Mouse (Mus musculus) heart, postnatal 0 days (tissue): Measurements from ENCODE around the gene Hk1. TPM values are rescaled to one million over a fixed set of nuclear protein-coding genes. Genes with fewer than 3 reads are reported as not detected.
"Not testable (repeated sequence)": the region's sequence is repeated elsewhere in the genome, so short reads cannot be mapped to it uniquely, and the experiment has no call there.

Source experiments
- ATAC-seq: fragments of 200-750 bp; cut with Nextera tagmentation; 2 replicates; pipeline ENCODE4 v1.8.0; 2017; ENCODE audit warnings: low read depth, moderate number of reproducible peaks, moderate library complexity; ENCODE audit not compliant: insufficient read depth
- DNase-seq: peaks from one replicate; pipeline ENCODE4 v3.0.0-alpha.2; 2016; ENCODE audit warnings: low spot score
- H3K27ac ChIP-seq: fragments of 300-500 bp; sonication (generic); 2 replicates; pipeline ENCODE4 v1.5.1; 2014; ENCODE audit warnings: low read depth, mild to moderate bottlenecking
- H3K27me3 ChIP-seq: fragments of 300-500 bp; sonication (generic); 2 replicates; pipeline ENCODE4 v1.6.1; 2014; ENCODE audit warnings: low read length, mixed read lengths; ENCODE audit not compliant: control insufficient read depth, insufficient read depth
- H3K36me3 ChIP-seq: fragments of 300-500 bp; sonication (generic); replicated peaks from 2 replicates; pipeline ENCODE4 v1.6.1; 2014; ENCODE audit warnings: low read length, mixed read lengths; ENCODE audit not compliant: control insufficient read depth, insufficient read depth
- H3K4me1 ChIP-seq: fragments of 300-500 bp; sonication (generic); 2 replicates; pipeline ENCODE4 v1.6.1; 2014; ENCODE audit warnings: antibody characterized with exemption; ENCODE audit not compliant: control insufficient read depth, insufficient read depth
- H3K4me2 ChIP-seq: fragments of 300-500 bp; sonication (generic); 2 replicates; pipeline ENCODE4 v1.6.1; 2014; ENCODE audit warnings: low read depth, mild to moderate bottlenecking, low read length, moderate library complexity
- H3K4me3 ChIP-seq: fragments of 300-500 bp; sonication (generic); 2 replicates; pipeline ENCODE4 v1.5.1; 2014; ENCODE audit warnings: low read depth, low read length
- H3K9ac ChIP-seq: fragments of 300-500 bp; sonication (generic); replicated peaks from 2 replicates; pipeline ENCODE4 v1.6.1; 2014; ENCODE audit warnings: low read depth, low read length, mixed read lengths
- H3K9me3 ChIP-seq: fragments of 300-500 bp; sonication (generic); replicated peaks from 2 replicates; pipeline ENCODE4 v1.6.1; 2016; ENCODE audit warnings: low read length; ENCODE audit not compliant: control insufficient read depth
- CTCF ChIP-seq: IDR thresholded peaks from 2 replicates; pipeline ENCODE4 v1.5.1; 2016; ENCODE audit warnings: antibody characterized with exemption, control low read depth, low read depth
- EP300 ChIP-seq: IDR thresholded peaks from 2 replicates; pipeline ENCODE4 v1.6.1; 2016; ENCODE audit warnings: antibody characterized with exemption, low read depth
- WGBS: fragments of 180-500 bp; shearing (Covaris S2); extraction: QIAGEN DNeasy Blood & Tissue Kit; methylation state at CpG from one replicate; pipeline ENCODE4 v1.1.7; 2014; 5-methylcytosine and 5-hydroxymethylcytosine counted together
- polyA plus RNA-seq: library from polyadenylated mRNA; unstranded; fragments of >200 nt; fragmentation: Nextera tagmentation; extraction: Ambion mirVana; gene quantifications from 2 replicates; pipeline ENCODE4 v1.2.1, GENCODE M21; 2015
- total RNA-seq: library from RNA; depleted of rRNA; stranded (reverse); fragments of >200 nt; gene quantifications from 2 replicates; pipeline ENCODE4 v1.2.3, GENCODE M21; 2014; ENCODE audit warnings: low replicate concordance

Gene Hk1
- total and polyA plus RNA-seq, 2 experiments from 2014 or later, result 100.0 to 148 TPM

DNA sequence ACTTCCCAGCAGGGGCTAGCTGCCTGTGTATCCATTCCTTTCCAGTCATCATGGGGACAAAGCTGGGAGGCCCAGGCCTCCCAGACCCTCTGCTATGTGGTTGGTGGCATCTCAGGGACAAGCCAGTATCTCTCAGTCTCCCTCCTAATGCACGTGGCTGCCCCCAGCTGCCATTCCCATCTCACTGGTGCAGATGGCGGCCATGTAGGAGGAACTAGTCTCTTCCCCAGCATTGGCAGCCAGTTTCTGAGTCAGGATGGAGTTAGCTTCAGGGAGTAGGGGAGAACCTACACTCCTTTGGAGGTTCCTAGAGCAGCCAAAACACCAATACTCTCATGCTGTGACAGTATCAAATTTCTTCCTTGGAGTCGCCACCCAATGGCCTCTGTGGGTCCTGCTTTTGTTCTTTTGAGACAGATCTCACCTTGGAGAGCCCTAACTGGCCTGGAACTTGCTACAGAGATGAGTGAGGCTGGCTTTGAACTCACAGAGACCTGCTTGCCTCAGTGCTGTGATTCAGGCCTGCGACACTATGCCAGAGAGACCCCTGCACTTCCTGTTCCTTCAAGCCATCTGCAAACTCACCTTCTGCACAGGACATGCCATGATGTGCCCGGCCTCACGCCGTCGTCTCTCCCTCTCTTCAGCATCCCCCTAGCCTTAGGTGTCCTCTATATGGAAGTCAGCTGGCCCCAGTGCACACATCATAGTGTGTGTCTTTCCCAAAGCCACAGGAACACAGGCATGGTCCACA is 52.7 kb downstream of the Hk1 start:
- Histone ChIP-seq H3K27ac (peak overlapping the region; percentile 78), H3K9ac (peak overlapping the region; percentile 42), H3K36me3 (0 out of 2 replicates have a peak, but pooled peaks cover 3% of the 10 kb centered on the region), H3K4me2 (peak overlapping the region; percentile 41), H3K4me3 (no peak overlapping the region), H3K9me3 (no peaks in the 10 kb centered on the region), H3K4me1 (peaks cover 34% of the 10 kb centered on the region), H3K27me3 (no peaks in the 10 kb centered on the region)
- TF ChIP-seq CTCF (no peak), EP300 (no peak)
- DNase-seq (no peak), ATAC-seq (no peak)
- 61% methylated on average over 8 of the region's 8 CpGs for WGBS

DNA sequence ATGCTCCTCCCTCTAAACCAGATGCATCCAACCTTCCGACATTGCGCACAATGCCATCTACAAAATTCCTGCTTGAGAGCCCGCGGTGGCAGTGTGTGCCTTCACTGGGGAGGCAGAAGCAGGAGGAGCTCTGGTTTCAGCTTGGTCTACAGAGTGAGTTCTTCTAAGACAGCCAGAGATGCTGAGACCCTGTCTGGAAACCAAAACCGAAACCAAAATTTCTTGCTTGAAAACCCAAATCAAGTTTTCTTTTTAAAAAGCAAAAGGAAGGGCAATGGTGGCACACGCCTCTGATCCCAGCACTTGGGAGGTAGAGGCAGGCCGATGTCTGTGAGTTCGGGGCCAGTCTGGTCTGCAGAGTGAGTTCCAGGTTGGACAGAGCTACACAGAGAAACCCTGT is 53.7 kb downstream of the Hk1 start:
- ATAC-seq, result no peak
- 90% methylated on average over 8 of the region's 8 CpGs for WGBS
- DNase-seq, result no peak
- H3K4me3 ChIP-seq, result no peak overlapping the region
- peaks cover 29% of the 10 kb centered on the region for H3K4me1 ChIP-seq
- TF ChIP-seq EP300 (no peak), CTCF (no peak)
- no peaks in the 10 kb centered on the region for H3K9me3 ChIP-seq
- 0 out of 2 replicates have a peak, but pooled peaks cover 3% of the 10 kb centered on the region for H3K36me3 ChIP-seq
- H3K4me2 ChIP-seq, result no peak overlapping the region
- peak overlapping the region; percentile 78 for H3K27ac ChIP-seq
- no peaks in the 10 kb centered on the region for H3K27me3 ChIP-seq
- no peak overlapping the region for H3K9ac ChIP-seq

DNA sequence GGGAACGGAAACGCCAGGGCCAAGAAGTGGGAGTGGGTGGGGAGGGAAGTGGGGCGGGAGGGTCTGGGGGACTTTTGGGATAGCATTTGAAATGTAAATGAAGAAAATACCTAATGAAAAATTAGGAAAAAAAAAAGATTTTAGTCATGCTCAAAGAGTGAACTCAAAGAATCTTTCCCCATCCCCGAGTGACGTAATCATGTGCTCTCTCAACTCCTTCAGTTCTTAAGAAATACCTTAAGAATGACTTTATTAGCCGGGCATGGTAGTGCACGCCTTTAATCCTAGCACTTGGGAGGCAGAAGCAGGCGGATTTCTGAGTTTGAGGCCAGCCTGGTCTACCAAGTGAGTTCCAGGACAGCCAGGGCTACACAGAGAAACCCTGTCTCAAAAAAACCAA is 56.9 kb downstream of the Hk1 start:
- H3K9me3 ChIP-seq, H3K4me2 ChIP-seq, H3K9ac ChIP-seq, H3K27ac ChIP-seq, H3K27me3 ChIP-seq, ATAC-seq, H3K4me3 ChIP-seq, DNase-seq, H3K36me3 ChIP-seq: not testable (repeated sequence)
- 86% methylated on average over 8 of the region's 8 CpGs for WGBS
- H3K4me1 ChIP-seq, result peaks cover 30% of the 10 kb centered on the region

DNA sequence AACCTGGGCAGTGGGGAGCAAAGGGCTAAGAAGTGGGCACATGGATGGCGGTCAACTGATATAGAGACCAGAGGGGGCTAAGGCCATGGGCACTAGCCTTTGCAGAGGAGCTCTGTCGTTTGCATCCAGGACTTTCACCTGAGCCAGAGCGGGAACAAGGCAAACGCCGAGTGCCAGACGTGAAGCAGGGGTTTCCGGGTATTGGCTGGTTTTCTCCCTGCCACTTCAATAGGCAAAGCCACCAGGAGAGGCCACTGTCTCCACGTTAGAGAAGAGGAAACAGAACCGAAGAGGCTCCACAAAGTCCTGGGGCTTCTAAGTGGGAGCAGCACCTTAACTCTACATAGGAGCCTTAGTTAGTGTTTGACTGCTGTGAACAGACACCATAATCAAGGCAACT is 58.3 kb downstream of the Hk1 start:
- Histone ChIP-seq H3K4me1 (peaks cover 30% of the 10 kb centered on the region), H3K27ac (peak overlapping the region; percentile 6; the same call in 1 of the 2 replicates), H3K36me3 (0 out of 2 replicates have a peak, but pooled peaks cover 3% of the 10 kb centered on the region), H3K9me3 (no peaks in the 10 kb centered on the region), H3K4me3 (no peak overlapping the region), H3K4me2 (no peak overlapping the region), H3K27me3 (no peaks in the 10 kb centered on the region), H3K9ac (no peak overlapping the region)
- WGBS, result 50% methylated on average over 9 of the region's 9 CpGs
- no peak for DNase-seq
- 0 out of 2 replicates have a peak, but pooled peaks have one; percentile 24 for ATAC-seq
- TF ChIP-seq CTCF (peak; percentile 56), EP300 (no peak)

DNA sequence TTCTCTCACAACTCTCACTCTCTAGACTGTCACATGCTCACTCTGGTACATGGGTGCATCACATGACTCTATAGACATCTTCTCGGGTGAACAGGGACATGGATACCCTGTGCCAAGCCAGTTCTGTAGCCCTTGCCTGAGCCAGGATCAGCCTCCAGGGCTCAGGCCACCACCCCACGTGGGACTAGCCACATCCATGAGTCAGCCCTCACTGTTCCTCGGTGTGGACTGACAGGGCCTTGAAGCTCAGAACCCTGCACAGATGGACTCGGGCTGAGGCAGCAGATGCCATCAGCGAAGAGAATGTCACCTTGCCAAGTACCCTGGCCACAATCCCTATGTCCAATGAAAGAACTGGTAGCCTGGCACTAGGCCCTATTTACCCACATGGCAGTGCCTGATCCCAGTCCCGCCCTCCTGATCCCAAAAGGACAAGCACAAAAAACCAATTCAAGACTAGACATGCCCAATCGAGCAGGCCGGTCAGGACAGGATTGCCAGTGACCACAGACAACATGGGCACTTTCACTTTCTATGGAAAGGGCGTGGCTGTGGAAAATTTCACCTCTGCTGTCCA is 59.2 kb downstream of the Hk1 start:
- no peak for DNase-seq
- Histone ChIP-seq H3K9me3 (no peaks in the 10 kb centered on the region), H3K27ac (peak overlapping the region; percentile 26), H3K4me2 (no peak overlapping the region), H3K4me3 (no peak overlapping the region), H3K27me3 (no peaks in the 10 kb centered on the region), H3K9ac (peak overlapping the region; percentile 20; the same call in 1 of the 2 replicates), H3K4me1 (peaks cover 32% of the 10 kb centered on the region), H3K36me3 (0 out of 2 replicates have a peak, but pooled peaks cover 7% of the 10 kb centered on the region)
- WGBS, result 66% methylated on average over 9 of the region's 9 CpGs
- peak; percentile 53 for ATAC-seq
- TF ChIP-seq EP300 (no peak), CTCF (no peak)
